Mouse (Mus musculus) liver, adult (tissue): ENCODE measurements around the gene Otud4.

ENCODE experiments used
- GATA4 ChIP-seq: IDR thresholded peaks from 2 replicates; pipeline ENCODE4 v1.6.1; 2014; ENCODE audit warnings: mild to moderate bottlenecking, low read length; ENCODE audit not compliant: insufficient replicate concordance

The Otud4 gene

DNA sequence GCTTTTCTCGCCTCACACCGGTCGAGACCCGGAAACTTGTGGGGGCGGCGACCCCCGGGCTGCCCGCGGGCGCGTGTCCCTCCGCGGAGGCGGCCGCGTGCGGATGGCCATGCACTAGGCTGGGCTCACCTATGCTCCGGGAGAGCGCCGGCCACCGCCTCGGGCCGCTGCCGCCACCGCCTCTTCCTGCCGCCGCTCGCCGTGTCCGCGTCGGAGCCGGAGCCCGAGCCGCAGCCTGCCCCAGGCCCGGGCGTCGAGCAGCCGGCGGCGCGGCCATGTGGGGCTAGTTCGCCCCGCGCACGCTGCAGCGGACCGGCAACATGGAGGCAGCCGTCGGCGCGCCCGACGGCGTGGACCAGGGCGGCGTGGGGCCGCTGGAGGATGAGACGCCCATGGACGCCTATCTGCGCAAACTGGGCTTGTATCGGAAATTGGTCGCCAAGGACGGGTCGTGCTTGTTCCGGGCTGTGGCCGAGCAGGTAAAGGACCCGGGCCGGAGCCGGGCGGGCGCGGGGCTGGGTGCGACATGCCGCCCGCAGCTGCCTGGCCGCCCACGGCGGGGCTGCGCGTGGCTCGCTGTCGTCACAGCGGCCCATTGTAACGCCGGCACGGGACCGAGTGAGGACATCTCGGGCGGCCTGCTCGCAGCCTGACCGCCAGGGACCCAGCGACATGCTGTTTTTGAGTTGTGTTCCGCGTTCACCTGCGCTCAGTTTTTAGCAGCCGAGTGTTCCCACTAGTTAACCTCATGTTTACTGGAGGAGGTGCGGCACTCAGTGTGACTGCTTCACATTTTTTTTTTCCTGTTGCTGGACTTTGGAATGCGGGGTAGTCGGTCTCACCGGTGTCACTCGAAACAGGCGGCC lies at the start of gene Otud4:
TSS of gene Otud4 (plus strand) at position 33 of the 866 bp plus-strand sequence.
- no peak for TF ChIP-seq GATA4

DNA sequence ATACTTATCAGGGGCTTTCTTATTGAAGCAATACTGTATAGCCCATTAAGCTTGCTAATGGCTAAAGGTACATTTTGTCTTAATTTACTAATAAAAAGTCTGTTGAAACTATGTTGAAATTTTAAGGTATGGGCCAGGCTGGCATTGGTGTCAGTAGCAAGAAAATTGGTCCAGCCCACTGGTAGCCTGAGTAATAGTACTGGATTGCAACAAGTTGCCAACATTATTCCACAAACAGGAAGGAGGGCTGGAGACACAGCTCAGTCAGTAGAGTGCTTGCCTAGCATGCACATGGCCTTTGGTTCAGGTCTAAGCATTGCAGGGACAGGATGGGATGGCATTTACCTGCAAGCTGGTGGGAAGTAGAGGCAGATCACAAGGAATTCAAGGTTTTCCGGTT lies 38.5 kb upstream of the Otud4 start:
- TF ChIP-seq GATA4, result no peak

DNA sequence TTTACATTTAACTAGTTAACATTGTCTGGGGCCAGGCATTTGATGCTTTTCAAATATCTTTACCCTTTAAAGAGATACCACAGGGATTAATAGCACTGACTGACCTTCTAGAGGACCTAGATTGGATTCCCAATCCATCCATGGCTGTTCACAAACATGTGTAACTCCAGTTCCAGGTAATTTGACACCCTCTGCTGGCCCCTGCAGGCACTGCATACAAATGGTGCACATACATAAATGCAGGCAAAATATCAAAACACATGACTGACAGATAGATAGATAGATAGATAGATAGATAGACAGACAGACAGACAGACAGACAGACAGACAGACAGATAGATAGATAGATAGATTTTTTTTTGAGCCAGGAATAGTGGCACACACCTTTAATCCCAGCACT lies 33.2 kb upstream of the Otud4 start:
- TF ChIP-seq GATA4, result no peak

DNA sequence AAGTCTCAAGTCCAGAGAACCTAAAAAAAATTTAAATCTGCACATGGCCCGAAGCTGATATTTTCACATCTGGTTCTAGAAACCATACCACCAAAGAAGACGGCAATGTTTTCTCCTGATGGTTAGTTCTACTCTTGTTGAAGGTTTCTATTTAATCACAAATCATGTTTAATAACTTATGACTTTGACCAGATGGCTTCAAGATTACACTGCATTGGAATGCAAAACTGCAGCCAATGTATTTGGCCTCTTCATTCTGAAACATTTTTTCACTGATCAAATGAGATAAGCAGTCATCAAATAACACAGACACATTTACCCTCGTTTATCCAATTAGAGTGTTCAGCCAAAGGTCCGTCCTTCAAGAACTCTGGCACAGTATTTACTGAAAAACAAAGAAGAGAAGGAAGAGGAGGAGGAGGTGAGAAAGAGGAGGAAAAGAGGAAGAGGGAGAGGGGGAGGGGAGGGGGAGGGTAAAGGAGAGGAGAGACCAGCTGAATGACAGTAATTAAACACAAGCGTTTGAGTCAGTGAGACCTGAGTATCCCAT lies 32.6 kb upstream of the Otud4 start:
- TF ChIP-seq GATA4, result no peak

DNA sequence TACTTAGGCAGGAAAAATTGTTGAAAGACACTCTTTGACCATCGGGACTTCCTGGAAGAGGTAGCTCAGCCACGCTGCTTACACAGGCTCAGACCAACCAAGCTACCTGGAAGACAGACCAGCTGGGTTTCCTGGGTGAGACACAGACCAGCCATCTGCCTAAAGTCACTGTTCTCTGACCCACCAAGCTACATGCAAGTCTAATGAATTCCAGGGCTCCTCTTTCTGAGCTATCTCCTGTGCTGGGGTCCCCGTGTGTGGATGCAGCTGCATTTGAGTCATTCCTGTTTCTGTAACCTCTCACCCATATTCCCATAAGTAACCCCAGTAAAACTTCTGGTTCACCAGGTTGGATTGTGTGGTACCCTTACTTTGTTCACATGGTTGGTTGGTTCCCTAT lies 30.7 kb upstream of the Otud4 start:
- TF ChIP-seq GATA4, result no peak

DNA sequence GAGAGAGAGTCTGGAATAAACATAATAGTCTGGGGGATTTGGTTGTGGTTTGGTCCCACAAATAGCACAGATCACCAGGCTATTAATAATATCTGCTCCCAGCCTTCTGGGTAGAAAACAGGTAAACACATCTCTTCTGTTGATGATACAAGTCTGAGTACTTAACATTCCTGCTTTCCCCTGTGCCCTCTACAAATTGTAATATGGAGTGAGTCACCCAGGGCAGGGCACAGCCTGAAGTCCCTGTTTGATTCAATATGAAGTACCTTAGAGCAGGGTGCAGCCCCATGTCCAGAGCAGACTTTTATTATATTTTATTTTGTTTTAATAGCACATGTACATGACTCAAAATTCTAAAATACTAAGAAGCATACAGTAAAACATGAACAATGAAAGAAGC lies 29.1 kb upstream of the Otud4 start:
- no peak for TF ChIP-seq GATA4

DNA sequence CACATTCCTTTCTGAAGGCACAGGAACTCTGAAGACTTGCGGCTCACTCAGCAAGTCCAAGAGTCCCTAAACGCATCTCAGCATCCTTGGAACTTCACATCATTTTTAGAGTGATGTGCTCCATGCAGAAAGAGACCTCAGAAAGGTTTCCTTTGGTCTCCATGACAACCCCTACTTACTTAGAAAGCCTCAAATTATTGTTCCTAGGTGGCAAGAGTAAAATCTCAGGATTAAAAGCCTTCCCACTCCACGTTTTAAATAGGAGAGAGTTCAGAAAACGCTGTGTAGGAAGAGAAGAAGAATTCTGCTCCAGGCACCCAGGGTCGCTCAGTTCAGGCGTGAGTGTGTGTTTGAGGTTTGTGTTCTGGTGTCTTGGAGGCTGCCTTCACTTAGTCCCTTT lies 27.1 kb upstream of the Otud4 start:
- no peak for TF ChIP-seq GATA4

DNA sequence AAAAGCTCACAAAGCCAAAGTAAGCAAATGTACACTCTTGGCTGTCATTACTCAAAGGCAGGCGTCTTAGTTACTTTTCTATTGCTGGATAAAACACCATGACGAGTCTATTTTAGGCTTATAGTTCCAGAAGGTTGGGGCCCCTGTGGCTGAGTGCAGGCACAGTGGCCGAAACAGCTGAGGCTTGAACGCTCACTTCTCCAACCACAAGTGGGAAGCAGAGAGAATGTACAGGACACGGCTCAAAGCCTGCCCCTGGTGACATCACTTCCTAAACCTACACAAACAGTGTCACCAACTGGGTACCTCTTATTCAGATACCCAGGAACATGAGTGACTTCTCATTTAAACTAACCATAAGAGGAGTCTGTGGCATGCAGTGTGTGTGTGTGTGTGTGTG lies 26.5 kb upstream of the Otud4 start:
- TF ChIP-seq GATA4, result no peak

DNA sequence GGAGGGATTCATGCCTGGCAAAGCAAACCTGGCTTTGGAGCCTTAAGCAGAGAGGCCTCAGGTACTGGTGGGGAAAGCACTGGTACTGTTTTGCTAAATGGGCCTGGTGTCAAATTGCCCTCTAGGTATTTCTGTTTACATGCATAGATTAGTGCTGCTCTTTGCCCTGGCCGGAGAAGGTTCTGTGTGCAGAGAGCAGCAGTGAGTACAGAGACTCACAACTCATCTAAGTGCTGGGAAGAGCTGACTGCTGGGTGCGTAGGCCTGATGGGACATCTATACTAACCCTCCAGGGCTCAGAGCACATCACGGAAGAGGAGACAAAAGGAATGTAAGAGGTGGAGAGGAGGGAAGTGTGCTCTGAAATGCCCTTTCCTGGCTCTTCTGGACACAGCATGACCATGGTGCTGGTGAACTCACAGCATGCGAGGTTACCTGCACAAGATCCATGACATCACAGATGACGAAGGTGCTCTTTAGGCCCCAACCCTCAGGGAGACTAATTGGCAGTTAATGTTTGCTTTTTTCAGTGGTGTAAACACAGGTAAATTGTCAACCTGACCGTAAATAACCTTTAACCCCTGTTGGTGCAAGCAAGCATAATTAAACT lies 23.6 kb upstream of the Otud4 start:
- TF ChIP-seq GATA4, result no peak

DNA sequence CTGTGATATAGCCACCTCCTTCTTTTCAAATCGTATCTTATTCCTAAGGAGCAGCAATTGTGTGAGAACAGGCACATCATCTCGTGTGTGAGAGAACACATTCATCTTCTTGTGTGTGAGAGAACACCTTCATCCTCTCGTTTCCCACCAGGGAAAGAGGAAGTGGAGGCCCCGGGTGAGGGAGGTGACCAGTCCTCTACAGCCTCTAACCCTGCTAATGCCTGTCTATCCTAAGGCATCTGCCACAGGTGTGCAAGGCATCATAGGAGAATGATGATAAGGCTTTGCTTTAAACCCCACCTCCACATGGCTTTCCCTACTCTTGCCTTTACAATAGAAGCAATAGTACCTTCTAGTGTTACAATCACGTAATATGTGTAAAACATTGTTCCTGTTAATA lies 20.5 kb upstream of the Otud4 start:
- no peak for TF ChIP-seq GATA4

DNA sequence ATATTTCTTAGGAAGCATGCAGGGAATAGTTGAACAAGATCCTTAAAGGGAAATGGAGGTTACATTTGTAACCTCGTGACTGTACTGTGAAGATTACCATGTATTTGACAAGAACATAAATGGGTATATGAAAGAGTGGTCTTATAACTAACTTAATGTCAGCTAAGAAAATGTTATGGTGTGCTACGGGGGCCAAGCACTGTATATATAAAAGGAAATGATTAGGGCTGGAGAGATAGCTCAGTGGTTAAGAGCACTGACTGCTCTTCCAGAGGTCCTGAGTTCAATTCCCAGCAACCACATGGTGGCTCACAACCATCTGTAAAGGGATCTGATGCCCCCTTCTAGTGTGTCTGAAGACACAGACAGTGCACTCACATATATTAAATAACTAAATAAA lies 20.1 kb upstream of the Otud4 start:
- no peak for TF ChIP-seq GATA4

DNA sequence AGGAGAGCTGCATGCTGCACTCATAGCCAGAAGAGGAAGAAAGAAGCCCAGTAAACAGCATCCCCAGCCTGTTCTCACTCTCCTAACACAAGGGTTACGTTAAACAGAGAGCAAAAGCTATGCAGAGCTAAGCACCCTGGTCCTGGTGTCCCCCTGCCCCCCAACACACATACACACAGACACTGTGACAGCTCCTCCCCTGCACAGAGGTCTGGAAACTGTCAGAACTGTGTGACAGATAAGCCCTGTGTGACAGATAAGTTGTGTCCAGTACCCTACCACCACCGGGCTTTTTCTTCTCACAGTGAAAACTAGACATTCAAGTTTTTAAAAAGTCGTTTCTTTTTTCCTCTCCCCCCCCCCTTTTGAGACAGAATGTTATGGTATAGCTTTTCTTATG lies 19.4 kb upstream of the Otud4 start:
- TF ChIP-seq GATA4, result no peak

DNA sequence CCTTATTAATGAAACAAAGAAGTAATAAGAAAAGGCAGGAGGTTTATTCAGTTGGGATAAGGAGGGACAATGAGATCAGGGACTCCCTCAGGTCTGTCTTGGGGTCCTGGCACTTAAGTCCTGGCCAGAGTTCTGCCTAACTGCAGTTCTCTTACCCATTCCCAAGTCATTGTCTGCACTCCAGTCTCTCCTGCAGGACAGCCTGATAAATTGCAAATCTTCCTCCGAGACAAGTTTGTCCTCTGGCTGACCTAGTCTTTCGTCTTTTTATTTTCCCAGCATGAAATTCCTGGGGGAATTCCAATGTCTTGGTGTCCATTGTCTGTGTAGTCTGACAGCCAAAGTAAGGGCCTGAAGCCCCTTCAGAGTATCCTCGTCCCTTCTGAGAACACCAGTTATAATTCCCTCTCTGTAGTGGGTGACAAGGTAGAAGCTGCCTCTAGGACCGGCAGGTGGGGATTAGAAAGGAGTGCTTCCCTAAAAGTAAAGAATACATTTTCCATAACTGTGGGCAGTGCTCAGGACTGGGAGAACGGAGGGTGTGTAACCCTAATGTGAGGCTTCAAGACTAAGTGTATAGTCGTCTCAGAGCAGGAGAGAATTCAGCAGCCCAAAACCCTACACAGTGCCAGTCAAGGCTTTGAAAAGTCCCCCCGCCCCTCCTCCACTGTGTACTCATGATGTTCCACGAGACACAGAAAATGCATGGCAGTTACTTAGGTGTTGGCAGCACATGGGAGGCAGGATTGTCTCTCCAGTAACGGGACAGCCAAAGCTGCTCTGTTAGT lies 18.7 kb upstream of the Otud4 start:
- no peak for TF ChIP-seq GATA4

DNA sequence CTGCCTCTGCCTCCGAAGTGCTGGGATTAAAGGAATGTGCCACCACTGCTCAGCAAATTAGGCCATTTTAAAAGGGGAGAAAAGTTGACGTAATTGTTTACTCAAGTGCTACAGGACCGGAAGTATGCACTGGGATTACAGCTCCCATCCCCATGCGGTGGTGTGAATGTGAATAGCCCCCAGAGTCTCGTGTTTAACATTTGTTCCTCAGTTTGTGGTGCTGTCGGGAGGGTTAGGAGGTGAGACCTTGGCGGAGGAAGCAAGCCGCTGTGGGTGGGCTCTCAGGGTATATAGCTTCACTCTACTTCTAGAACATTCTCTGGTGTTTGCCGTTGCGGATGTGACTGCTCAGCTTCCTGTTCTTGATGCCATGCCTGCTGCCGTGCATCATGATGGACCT lies 17.1 kb upstream of the Otud4 start:
- no peak for TF ChIP-seq GATA4

DNA sequence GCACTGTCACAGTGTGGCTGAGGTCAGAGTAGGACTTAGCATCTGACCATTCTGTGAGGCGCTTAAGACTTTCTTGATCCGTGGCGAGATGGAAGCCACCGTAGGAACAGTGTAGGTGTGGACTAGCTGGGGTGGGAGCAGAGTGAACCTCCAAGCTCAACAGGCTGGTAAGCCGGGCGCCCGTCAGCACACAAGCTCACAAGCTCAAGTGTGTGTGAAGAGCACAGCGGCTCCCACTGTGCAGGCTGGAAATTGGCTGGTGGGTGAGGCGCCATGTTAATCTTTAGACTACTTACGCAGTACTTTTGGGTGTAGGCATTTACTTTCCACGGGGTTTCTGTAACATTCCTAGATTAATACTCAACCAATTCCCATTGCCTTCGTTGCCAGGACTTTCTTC lies 16.1 kb upstream of the Otud4 start:
- TF ChIP-seq GATA4, result no peak

DNA sequence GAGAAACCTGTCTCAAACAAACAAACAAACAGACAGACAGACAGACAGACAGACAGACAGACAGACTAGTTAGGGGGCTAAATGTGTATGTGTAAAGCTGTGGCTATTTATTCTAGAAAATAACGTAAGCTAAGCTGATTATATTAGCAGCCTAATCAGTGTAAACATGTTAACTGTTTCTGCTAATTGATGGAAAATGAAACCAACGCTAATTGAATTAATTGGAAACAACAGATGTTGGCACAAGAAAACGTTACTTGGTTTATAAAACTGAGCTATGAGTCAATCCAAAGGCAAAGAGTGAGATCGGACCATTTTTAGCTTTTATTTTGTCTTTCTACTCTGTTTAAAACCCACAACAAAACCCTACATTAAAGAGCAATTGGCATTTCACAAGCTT lies 15.0 kb upstream of the Otud4 start:
- no peak for TF ChIP-seq GATA4
